Mouse (Mus musculus) gastrocnemius, adult 8-10 months (tissue): ENCODE measurements around the gene Iqschfp. TPM values are rescaled to one million over a fixed set of nuclear protein-coding genes. Genes with fewer than 3 reads are reported as not detected.
A peak's percentile ranks its signal among the peaks of the same experiment; 100 is the strongest.

Experiments used
- DNase-seq, 2 experiments: peaks; one replicate each; pipeline ENCODE4 v3.0.0; 2022; ENCODE audit warnings: low spot score in 2 of 2
- total RNA-seq, 4 experiments: library from RNA; stranded (reverse); gene quantifications; 2 replicates each; pipeline ENCODE4 v1.2.4; 2022

The Iqschfp gene
- total RNA-seq, 4 experiments from 2014 or later: not detected

DNA sequence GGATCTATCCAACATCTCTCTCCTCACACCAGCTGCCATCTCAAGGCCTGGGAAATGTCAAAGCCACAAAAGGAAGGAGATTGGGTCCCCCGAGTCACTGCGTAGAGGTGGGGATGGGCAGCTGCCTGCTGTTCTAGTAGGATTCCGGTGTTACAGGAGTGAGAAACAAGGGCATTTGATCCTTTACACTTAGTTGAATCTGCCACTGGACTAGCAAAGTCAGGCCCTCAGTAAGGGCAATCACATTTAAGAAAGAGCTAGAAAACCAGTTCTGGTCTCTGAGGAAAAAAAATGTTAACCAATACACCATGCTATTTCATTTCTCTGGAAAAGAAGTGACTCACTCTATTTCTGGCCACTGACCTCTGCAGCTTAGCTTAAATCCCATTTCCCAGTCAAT lies 738.8 kb downstream of the Iqschfp start:
- DNase-seq: no peak

DNA sequence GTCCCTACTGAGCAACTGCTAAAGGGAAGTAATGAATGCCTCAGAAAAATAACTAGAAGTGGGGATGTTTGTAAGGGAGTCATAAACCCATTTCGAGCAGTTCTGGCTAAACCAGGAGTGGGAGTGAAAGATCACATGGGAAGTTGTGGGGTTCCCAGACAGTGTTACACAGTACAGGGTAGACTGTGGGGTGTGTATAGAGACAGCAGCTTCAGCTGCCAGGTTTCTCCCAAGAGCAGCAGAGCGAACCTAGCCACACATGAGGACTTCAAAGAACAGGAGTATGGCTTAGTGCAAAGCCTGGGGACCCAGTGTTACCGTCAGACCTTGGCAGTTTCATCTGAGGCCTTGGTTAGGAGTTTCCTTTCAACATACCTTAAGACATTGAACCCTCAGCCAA lies 740.7 kb downstream of the Iqschfp start:
- no peak for DNase-seq

DNA sequence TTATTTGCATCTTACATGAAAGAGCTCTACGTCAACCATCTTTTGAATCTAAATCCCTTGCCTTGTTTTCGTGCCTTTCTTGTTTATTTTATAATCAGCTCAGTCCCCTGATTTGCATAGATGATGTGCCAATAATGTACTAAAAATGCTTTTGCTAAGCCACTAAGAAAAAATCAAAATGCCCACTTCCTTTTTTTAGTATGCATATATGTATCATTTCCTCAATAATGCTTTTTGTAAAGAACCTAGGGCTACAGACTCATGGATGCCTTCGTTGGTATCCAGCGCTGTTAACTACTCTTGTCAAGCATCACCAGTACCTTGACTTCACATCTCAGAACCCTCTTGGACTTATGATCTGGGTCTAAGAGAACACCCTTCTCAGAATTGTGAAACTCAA lies 741.5 kb downstream of the Iqschfp start:
- DNase-seq: no peak

DNA sequence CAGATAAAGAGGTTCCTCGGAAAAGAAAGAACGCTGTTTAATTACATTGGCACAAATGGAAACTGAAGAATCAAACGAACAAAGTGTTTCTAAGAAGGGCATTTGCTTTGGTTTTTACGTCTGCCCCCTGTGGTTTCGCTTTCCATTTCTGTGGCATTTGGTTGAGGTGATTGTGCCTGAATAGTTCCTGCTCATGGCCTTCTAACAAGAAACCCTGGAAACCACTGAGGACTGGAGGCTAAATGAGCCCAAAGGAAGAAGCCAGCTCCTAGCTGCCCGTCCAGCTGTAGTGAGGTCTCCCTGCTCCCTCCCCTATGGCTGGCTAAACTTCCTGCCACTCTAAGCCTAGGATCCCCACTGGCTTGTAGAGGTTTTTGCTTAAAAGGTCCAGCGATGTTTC lies 745.9 kb downstream of the Iqschfp start:
- no peak for DNase-seq

DNA sequence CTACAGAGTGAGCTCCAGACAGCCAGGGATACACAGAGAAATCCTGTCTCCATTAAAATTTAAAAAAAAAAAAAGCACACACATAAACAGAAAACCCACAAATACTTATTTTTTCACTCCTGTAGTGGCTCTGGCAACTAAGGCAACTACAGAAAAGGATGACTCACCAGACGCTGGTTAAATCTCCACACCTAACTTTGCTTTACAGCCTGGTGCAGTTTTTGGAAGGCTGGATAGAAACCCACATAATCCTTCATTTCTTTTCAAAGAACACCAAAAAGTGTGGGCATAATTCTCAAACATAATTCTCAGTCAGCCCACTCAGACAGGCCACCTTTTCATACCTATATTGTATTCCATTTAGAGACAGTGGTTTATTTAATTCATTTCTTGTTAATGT lies 746.7 kb downstream of the Iqschfp start:
- DNase-seq: no peak

DNA sequence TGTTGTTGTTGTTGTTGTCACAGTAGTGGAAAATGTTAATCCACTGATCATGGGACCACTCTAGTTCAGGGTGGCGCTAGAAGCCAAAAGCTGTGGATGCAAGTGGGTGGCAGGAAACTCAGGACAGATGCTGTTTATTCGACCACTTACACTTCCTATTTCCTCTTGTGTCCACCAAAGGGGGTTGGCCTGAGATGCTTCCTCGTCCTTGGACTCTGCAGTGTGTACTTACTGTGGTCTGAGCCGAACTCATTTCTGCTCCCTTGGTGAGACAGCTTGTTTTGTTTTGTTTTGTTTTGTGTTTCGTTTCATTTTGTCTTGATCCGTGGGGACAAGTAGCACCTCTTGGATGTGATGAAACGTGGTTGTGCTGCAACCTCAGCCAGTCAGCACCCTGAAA lies 750.9 kb downstream of the Iqschfp start:
- DNase-seq: no peak

DNA sequence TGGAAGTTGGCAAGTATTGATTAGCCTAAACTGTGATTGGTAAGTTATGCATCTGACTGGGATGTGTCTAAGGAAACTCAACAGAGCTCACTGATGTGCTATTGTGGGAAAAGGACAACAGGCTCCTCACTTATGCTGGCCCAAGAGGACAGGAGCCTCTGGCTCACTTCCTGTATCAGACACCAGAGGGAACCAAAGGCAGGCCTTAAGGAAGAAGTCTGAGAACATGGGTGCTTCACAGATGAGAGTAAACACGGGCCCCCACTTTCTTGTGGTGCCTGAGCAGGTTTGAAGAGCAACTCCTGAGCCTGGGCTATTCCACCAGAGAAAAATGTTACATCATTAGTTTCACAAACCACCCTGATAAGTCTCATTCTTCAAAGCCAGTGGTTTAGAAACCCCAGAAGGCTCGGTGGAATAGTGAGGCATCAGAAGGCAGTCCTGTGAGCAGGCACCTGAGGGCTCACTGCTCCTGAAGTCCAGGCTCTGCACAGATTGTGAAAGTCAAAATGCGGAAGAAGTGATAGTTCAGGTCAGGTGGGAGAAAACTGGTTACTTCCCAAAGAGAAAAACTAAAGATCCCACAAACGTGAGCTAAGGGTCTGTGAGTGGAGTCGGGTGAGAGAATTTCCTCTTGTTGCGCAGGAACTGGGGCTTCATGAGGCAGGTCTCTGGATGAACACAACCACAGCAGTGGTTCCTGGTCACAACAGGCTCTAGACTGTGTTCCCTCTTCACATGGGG lies 754.5 kb downstream of the Iqschfp start:
- peak in 1 of 2 experiments; percentile 13 for DNase-seq

DNA sequence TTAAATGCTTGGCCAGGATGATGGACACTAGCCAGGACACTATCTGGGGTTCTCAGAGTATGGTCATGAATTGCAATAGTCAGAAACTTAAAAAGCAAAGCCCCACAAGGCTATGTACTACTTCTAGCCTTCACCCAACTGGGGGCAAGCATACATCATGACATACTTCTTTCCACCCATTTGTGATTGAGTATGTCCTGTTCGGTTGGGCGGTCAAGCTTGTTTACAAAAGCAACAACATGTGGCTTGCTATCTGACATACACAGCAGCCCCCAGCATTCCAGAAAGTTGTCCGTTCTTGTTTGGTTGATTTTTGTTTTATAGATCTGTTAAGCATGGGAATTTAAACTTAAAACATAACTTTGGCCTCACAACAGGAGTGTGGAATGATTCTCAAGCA lies 755.2 kb downstream of the Iqschfp start:
- DNase-seq: no peak

DNA sequence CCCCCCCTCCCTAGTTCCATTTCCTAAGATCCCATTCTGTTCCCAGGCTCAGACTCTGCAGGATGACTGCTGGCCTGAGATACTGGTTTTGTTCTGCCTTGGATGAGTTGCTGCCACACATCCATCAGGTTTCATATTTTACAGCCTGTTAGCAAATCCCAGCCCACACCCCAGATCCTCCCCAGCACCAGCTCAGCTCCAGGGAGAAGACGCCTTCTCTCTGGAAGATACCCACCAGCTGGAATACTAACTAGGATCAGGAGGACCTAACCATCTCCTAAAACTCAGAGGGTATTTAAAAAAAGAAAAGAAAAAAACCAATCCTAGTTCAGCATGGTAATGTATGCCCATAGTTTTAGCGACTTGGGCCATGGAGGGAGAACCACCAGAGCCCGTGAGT lies 758.2 kb downstream of the Iqschfp start:
- DNase-seq: no peak

DNA sequence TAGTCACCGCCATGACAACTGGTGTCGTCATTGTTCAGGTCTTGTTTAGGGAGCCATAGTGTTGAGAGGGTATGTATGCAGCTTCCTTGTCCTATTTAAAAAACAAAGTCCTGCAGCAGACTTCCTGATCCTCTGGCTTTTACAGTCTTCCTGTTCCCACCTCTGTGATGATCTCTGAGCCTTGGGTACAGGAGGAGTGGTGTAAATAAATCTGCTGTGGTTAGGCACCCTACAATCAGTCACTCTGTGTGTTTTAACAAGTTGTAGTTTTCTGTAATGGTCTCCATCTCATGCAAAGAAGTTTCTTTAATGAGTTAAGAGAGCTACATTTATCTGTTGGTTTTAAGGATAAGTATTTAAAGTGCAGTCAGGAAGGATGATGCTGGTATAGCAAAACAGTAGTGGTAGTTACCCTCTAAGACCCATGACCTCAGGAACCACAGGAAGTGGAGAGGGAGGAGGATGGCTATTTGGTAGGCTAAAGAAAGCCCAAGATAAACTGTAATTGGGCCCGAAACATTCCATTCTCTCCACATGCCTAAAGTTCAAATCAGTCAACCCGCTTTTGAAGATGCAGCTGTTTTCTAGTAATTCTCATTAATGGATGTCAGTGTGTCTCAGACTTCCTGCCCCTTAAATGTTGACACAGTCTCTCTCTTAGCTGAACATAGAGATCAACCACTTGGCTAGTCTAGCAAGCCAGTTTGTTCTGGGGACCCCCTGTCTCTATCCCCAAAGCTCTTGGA lies 764.7 kb downstream of the Iqschfp start:
- no peak for DNase-seq

DNA sequence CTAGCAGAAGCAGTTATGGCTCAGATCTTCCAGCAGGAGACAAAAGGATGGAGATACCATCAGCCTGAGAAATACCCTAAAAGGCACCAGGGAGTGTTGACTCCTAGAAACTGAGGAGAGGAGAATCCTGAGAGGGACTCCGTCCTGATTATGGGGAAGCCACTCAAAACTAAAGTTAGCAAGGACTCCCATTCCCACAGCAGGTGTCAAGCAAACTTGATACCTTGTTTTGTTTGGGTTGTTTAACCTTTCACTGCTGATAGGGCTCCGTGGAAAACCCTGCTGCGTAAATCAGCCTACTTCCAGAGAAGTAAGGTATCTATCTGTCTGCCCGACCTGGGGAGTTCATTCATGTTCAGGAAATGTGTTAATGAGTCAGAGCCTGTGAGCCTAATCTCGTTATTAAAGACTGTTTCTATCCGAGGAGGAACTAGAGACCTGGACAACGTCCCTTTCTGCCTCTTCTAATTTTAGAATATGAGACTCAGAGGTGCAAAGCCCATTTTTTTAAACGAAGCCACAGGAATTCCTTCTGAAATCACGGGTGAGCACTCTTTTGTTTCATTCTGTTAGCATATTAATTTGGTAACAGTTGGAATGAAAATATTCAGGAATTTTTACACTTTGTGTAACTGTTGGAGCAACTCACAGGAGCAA lies 765.7 kb downstream of the Iqschfp start:
- no peak for DNase-seq

DNA sequence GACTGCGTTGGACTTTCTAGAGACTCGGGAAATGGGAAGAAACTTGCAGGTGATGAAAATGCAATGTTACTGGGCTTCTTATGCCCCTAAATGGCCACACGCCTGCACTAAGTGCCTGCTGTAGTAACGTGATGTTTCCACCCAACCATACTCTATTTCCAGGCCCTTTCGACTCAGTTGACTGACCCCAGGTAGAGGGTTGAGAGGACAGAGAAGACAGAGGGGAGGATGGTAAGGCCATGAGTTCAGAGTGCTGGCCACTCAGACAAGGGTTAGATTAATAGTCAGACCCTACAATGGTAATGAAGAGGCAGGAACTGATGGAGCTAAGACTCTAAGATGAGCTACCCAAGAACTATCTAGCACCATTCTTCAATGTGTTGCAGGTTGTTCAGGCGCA lies 768.0 kb downstream of the Iqschfp start:
- no peak for DNase-seq

DNA sequence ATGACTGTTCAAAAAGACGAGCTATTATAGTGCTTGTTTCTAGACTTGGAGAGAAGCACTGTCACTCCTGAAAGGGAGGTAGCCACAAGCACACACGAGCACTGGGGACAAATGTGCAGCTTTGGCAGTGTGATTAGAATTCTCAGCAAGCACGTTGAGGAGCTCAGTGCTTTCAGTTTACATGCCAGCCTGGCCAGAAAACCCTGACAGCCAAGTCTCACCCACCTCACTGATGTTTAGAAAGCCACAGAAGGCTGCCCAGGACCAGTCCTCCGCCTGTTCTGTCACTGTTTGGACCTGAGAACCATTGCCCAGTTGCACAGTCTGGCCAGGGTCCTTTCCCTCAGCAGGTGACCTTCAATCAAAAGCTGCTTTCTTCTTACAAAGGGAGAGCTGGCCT lies 768.5 kb downstream of the Iqschfp start:
- no peak for DNase-seq

DNA sequence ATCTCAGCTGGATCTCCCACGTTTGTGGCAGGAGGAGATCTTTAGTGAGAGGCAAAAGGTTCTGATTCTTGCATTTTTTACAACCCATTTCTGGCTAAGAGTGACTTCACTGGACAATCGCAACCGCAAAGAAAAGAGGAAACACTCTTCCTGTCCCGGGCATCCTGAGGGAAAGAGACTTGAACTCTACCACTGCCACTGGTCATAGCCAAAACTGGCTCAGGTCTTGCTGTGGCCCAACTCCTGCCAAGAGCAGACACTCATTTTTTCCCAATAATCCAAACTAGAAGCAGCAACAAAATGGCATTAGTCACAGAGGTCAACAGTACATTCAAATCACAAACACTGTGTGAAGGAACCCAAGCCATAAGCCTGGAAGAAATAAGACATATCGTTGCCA lies 770.4 kb downstream of the Iqschfp start:
- DNase-seq: no peak

DNA sequence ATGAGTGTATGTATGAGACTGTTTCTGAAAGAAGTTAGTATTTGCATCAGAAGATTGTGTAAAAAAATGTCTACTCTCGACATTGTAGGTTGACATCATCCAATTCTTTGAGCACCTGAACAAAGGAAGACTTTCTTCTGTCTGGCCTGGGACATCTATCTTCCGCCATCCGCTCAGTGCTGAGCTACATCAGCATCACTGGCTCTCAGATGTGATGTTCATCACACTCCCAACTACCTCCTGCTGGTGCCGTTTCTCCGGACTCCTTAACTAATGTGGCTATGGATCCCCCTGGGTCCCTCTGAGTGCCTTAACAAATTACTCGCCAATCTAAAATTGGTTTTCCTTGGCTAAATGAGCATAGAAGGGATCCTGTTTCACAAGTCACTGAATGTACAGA lies 772.3 kb downstream of the Iqschfp start:
- DNase-seq: no peak

DNA sequence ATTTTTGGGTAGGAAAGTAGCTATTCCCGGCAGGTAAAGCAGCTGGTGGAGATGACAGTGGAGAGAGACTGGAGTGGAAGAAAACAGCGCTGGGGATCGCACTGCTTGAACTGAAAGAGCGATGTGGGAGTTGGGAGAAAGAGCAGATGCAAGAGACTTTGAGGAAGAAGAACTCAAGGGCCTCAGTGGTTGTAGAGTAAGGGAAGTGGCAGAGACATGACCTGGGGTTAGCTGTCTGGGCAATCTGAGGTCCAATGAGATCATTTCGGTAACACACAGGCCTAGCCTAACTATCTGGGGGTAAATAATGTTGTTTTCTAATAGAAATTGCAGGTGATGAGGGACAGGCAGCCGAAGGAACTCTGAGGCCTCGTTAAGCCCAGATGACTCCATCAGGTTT lies 774.3 kb downstream of the Iqschfp start:
- no peak for DNase-seq

DNA sequence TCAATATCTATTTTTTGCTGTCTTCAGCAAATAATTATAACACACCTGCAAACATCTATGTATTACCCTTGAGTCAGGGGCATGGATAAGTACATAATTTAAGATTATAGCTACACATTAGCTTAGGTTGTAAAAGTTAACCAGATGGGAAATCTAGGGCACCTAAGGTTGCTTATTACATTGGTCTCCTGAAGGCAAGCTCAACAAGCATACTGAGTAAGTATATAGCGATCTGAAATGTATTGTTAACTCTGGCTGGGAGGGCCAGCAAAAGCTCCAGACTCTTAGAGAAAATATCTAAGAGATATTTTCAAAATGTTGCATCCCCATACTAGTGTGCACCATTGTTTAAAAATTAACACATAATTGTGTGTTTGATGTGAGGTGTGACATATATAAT lies 775.8 kb downstream of the Iqschfp start:
- no peak for DNase-seq

DNA sequence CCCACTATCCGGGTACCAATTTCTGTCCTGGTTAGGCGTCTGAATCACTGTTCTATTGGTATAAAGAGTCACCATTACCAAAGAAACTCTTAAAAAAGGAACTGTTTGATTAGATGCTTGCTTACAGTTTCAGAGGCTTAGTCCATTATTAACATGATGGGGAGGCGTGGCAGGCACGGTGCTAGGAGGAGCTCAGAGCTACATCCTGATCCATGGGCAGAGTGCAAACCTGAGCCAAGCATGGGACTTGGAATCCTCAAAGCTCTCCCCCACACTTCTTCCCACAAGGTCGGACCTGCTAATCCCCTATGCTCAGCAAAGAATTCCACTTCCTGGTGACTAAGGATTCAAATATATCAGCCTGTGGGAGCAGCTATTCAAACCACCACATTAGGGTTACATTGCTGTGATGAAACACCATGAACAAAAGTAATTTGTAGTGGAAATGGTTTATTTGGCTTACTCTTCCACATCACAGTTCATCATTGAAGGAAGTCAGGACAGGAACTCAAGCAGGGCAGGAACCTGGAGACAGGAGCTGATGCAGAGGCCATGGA lies 777.5 kb downstream of the Iqschfp start:
- no peak for DNase-seq

DNA sequence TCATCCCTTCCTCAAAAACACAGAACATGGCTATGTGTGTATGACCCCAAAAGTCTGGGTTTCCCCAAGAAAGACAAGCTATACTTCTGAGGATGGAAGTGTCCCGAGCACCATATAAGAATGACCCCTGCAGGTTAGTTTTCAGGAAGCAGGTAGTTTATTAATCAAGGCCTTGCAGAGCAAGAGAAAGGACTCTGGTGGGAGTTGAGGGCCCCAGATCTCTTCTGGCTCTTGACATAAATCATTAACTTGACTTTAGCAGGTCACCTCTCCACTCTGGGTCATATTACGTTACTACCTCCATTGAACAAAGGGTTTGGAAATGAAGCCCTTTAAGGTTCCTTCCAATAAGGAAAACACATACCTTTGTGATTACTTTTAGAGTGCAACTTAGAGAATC lies 782.7 kb downstream of the Iqschfp start:
- DNase-seq: no peak

DNA sequence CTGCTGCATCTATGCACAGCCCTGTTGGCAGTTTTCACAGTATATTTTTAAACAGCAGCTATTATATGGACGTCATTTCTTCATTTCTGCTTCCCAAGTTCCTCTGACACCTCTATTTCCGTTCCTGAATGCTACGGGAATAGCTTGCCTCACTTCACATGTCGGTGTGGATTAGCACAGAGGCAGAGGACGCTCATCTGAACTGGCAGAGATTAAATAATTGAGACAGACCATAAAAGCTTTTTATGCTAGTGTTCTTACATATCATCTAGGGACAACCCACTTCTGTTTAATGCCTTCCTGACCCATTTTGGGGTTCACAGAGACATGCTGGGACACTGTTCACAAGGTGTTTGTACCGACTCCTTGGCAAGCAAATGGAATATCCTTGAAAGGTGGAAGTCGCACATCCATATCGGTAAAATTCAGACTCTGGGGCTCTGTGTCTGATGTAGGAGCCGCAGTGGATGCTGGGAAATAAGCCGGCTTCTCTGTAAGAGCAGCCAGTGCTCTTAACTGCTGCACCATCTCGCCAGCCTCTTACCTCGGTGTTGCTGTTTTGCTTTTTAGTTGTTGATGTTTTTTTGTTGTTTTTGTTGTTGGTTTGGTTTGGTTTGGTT lies 783.3 kb downstream of the Iqschfp start:
- DNase-seq: no peak
